Mouse (Mus musculus) spleen, adult 2 months (tissue): Measurements from ENCODE around the gene Olfr155. TPM values are rescaled to one million over a fixed set of nuclear protein-coding genes. Genes with fewer than 3 reads are reported as not detected.
A peak's percentile ranks its signal among the peaks of the same experiment; 100 is the strongest.

ENCODE experiments used
- DNase-seq, 2 experiments: peaks; one replicate each; pipeline versions ENCODE4 v3.0.0 to v3.0.0-alpha.2; 2012 to 2021; ENCODE audit warnings: low spot score in 2 of 2, low read depth in 1 of 2
- H3K27ac ChIP-seq: fragments of 200-500 bp; 2 replicates; pipeline ENCODE4 v1.5.1; 2012; ENCODE audit warnings: low read length, inconsistent platforms; ENCODE audit not compliant: insufficient read depth
- H3K27me3 ChIP-seq: fragments of 200-500 bp; 2 replicates; pipeline ENCODE4 v1.6.1; 2012; ENCODE audit warnings: mild to moderate bottlenecking, moderate library complexity, low read length, inconsistent platforms; ENCODE audit not compliant: control insufficient read depth, insufficient read depth
- H3K36me3 ChIP-seq: fragments of 200-500 bp; 2 replicates; pipeline ENCODE4 v1.6.1; 2012; ENCODE audit warnings: mild to moderate bottlenecking, low read length, inconsistent platforms; ENCODE audit not compliant: control insufficient read depth, insufficient read depth
- H3K4me1 ChIP-seq: fragments of 200-500 bp; 2 replicates; pipeline ENCODE4 v1.6.1; 2011; ENCODE audit warnings: inconsistent platforms; ENCODE audit not compliant: control insufficient read depth, insufficient read depth, insufficient read length
- H3K4me3 ChIP-seq: fragments of 200-500 bp; 2 replicates; pipeline ENCODE4 v1.5.1; 2011; ENCODE audit warnings: mild to moderate bottlenecking, inconsistent platforms; ENCODE audit not compliant: insufficient read depth, insufficient read length; ENCODE audit errors: extremely low read depth
- CTCF ChIP-seq: fragments of 200-500 bp; IDR thresholded peaks from 2 replicates; pipeline ENCODE4 v1.5.1; 2011; ENCODE audit warnings: mild to moderate bottlenecking, inconsistent platforms; ENCODE audit not compliant: insufficient read depth, insufficient read length, insufficient replicate concordance; ENCODE audit errors: extremely low read depth
- POLR2A ChIP-seq: fragments of 200-500 bp; IDR thresholded peaks from 2 replicates; pipeline ENCODE4 v1.6.1; 2011; ENCODE audit warnings: low read depth, low read length, inconsistent platforms
- WGBS: fragments of 180-500 bp; shearing (Covaris S2); methylation state at CpG from one replicate; pipeline ENCODE4 v1.1.7; 2018; 5-methylcytosine and 5-hydroxymethylcytosine counted together
- polyA plus RNA-seq: library from polyadenylated mRNA; depleted of rRNA; stranded (reverse); fragments of >200 nt; gene quantifications from 2 replicates; pipeline ENCODE4 v1.2.3, GENCODE M21; 2012

The Olfr155 gene
- polyA plus RNA-seq, 1 experiment: not detected

DNA sequence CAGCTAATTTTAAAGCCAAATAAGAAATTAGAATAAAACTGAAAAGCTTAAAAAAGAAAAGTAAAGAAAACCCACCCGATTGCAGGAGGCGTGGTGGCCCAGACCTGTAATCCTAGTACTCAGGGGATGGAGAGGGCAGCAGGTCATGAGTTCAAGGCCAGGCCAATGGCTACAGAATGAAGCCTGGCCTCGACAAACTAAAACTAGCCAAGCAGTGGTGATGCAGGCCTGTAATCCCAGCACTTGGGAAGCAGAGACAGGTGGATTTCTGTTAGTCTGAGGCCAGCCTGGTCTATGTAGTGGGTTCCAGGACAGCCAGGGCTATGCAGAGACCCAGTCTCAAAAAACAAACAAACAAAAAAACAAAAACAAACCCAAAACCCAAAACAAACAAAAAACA, 13.0 kb upstream of the Olfr155 start:
- DNase-seq: no peak
- no peak overlapping the region for H3K4me3 ChIP-seq
- 78% methylated on average over 3 of the region's 3 CpGs for WGBS
- H3K27me3 ChIP-seq: no peaks in the 10 kb centered on the region
- H3K4me1 ChIP-seq: no peaks in the 10 kb centered on the region
- no peak overlapping the region for H3K27ac ChIP-seq
- TF ChIP-seq CTCF: no peak
- TF ChIP-seq POLR2A: no peak
- H3K36me3 ChIP-seq: no peaks in the 10 kb centered on the region

DNA sequence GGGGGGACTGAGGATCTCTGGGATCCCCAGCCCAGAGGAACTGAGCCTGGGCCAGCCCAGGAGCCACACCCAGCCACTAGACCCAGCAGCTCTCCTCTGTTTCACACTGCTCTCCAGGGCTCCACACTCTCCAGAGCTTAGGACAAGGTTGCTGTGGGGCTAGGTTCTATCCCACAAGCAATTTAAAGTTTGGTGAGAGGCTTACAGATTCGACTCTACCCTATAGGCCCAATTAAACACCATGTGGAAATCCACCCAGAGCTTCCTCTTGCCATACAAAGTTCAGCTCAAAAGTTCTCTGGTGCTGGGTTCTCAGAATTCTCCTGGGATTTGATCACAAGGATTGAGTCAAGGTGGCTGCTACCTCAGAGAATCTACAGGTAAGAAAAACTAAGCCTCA, 11.3 kb upstream of the Olfr155 start, which contains the start of gene Olfr157:
Gene Olfr157 (minus strand): TSS at position 101 of the 400 bp plus-strand sequence.
- DNase-seq: no peak
- no peak for TF ChIP-seq CTCF
- Histone ChIP-seq H3K4me1 (no peaks in the 10 kb centered on the region), H3K27me3 (no peaks in the 10 kb centered on the region), H3K4me3 (no peak within 1 kb of the TSS), H3K27ac (no peak within 1 kb of the TSS), H3K36me3 (no peaks in the 10 kb centered on the region)
- 72% methylated on average over 1 of the region's 1 CpGs for WGBS

GRCm38 (mm10) chr4:43854101-43854500, 2.7 kb downstream of the Olfr155 start:
- TF ChIP-seq POLR2A (no peak), CTCF (no peak)
- no peaks in the 10 kb centered on the region for H3K36me3 ChIP-seq
- H3K4me3 ChIP-seq: no peak overlapping the region
- 79% methylated on average over 8 of the region's 8 CpGs for whole genome bisulfite sequencing
- H3K27me3 ChIP-seq: no peaks in the 10 kb centered on the region
- no peaks in the 10 kb centered on the region for H3K4me1 ChIP-seq
- no peak overlapping the region for H3K27ac ChIP-seq
- no peak for DNase-seq

- H3K27me3 ChIP-seq: no peaks in the 10 kb centered on the region
- H3K4me1 ChIP-seq: no peaks in the 10 kb centered on the region
- 95% methylated on average over 10 of the region's 10 CpGs for WGBS
- H3K4me3 ChIP-seq: no peak overlapping the region
- no peaks in the 10 kb centered on the region for H3K36me3 ChIP-seq
- TF ChIP-seq CTCF (no peak), POLR2A (no peak)
- no peak overlapping the region for H3K27ac ChIP-seq
- no peak for DNase-seq
These were observed 8.5 kb downstream of the Olfr155 start for GRCm38 (mm10) chr4:43859886-43860285.

DNA sequence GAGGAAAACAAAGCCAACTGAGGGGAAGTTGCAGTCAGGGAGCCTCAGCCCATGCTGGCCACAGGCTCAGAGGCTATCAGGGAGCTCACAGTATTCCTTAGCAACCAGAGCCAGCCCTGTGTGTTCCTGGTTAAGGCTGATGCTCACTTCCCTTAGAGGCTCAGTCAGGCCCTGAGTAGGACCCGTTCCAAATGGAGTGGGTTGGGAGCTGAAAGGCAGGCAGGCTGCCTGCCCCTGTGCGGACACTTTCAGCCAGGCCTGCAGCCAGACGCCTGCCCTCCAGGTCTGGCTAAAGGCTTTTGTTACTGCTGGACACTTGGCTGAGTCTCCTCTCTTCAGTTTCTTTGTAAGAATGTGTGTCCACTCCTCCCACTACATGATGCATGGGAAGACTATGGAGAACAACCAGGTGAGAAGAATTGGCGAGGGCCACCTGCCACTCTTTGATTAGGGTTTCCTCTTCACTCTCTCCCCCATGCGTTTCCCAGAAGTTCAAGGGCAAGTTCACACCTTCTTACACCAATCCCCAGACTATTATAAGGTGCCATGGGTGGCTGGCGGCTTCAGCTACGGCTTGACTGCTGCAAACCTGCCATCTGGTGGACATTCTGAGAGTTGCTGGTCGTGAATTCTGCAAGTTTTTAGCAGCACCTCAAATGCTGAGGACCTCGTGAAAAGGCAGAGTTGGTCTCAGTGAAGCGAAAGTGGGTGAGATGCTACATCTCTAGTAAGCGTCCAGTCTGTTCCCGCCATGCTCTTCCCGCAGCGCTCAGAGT, 9.6 kb downstream of the Olfr155 start:
- no peaks in the 10 kb centered on the region for H3K4me1 ChIP-seq
- H3K27ac ChIP-seq: no peak overlapping the region
- no peak overlapping the region for H3K4me3 ChIP-seq
- TF ChIP-seq POLR2A: no peak
- TF ChIP-seq CTCF: peak; percentile 69; the same call in 1 of the 2 replicates
- peak; percentile 12 to 26 for DNase-seq
- 22% methylated on average over 14 of the region's 14 CpGs for WGBS
- H3K27me3 ChIP-seq: no peaks in the 10 kb centered on the region
- no peaks in the 10 kb centered on the region for H3K36me3 ChIP-seq

- 66% methylated on average over 4 of the region's 4 CpGs for WGBS
- TF ChIP-seq POLR2A (no peak), CTCF (no peak)
- no peak overlapping the region for H3K4me3 ChIP-seq
- no peaks in the 10 kb centered on the region for H3K4me1 ChIP-seq
- no peaks in the 10 kb centered on the region for H3K36me3 ChIP-seq
- no peaks in the 10 kb centered on the region for H3K27me3 ChIP-seq
- H3K27ac ChIP-seq: no peak overlapping the region
- DNase-seq: no peak
These were observed 11.9 kb downstream of the Olfr155 start for GRCm38 (mm10) chr4:43863298-43863697.

DNA sequence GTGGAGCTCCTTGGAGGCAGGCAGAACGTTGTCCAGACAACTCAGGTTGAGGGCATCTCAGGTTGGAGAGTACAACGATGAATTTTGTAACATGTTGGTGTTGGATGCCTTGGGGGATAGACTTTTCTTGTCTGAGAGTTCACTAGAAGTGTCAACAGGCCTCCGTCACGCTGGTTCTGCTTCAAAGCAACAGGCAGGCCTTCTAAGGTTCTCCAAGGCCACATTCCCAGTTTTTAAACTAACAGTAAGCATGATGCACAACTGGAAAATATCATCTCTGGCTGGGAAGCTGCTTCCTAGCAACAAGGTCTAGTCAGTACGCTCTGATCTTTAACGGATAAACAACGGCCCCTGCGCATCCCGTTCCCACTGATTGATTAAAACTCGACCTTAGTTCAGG, 18.5 kb downstream of the Olfr155 start:
- TF ChIP-seq CTCF (no peak), POLR2A (no peak)
- WGBS: 92% methylated on average over 10 of the region's 10 CpGs
- no peaks in the 10 kb centered on the region for H3K36me3 ChIP-seq

More for the DNA sequence above, 18.5 kb downstream of the Olfr155 start:
- no peak for DNase-seq
- Histone ChIP-seq H3K27ac (no peak overlapping the region), H3K4me3 (no peak overlapping the region), H3K4me1 (no peaks in the 10 kb centered on the region), H3K27me3 (no peaks in the 10 kb centered on the region)
